Mouse (Mus musculus): ENCODE measurements around the gene Sash1.

GRCm38 (mm10) chr10:8767381-8767780, 118.5 kb downstream of the Sash1 start:
- no peak for TF ChIP-seq CTCF (IDR thresholded peaks at IDR 0.05; ENCODE audit: control insufficient read depth, insufficient read depth, low read length)
- TF ChIP-seq POLR2A (IDR thresholded peaks at IDR 0.05; ENCODE audit: borderline replicate concordance, control insufficient read depth, low read depth, low read length), result no peak

All from bone marrow, adult 2 months (tissue).